Mouse (Mus musculus): ENCODE data around the gene Agbl5.

DNA sequence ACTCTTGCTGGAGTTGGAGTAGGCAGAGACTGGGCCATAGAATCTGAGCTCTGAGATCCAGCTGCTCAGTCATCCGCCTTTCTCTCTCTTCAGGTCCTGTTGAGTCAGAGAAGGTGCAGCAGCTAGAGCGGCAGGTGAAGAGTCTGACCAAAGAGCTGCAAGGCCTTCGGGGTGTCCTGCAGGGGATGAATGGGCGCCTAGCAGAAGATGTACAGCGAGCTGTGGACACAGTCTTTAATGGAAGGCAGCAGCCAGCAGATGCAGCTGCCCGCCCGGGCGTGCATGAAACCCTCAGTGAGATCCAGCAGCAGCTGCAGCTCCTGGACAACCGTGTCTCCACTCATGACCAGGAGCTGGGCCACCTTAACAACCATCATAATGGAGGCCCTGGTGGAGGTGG, 28.3 kb downstream of the Agbl5 start:
- no peak for TF ChIP-seq POLR2A (IDR thresholded peaks at IDR 0.05; ENCODE audit: insufficient read length, low read depth)
- TF ChIP-seq USF1 (IDR thresholded peaks at IDR 0.05; ENCODE audit: low read depth) = no peak
- no peak for TF ChIP-seq TCF3 (IDR thresholded peaks at IDR 0.05; ENCODE audit: insufficient read length, low read depth)
- no peak for TF ChIP-seq MAX (IDR thresholded peaks at IDR 0.05; ENCODE audit: low read depth)
- TF ChIP-seq MYOD1 (IDR thresholded peaks at IDR 0.05; ENCODE audit: control insufficient read depth in 1 of 3, insufficient read length in 2 of 3, low read depth in 2 of 3) = peak in 1 of 3 experiments; percentile 2
- TF ChIP-seq E2F4 (IDR thresholded peaks at IDR 0.05; ENCODE audit: insufficient read depth) = no peak
- TF ChIP-seq CEBPB (IDR thresholded peaks at IDR 0.05; ENCODE audit: insufficient read depth, poor library complexity, severe bottlenecking) = no peak
- no peak for TF ChIP-seq TCF12 (IDR thresholded peaks at IDR 0.05; ENCODE audit: insufficient read depth, poor library complexity, severe bottlenecking)
- TF ChIP-seq REST (IDR thresholded peaks at IDR 0.05; ENCODE audit: insufficient read depth, insufficient read length) = no peak
- TF ChIP-seq POLR2AphosphoS2 (IDR thresholded peaks at IDR 0.05; ENCODE audit: insufficient read length, low read depth) = no peak
